10 mouse cellular contexts compared by ENCODE assay signal in the genomic region with DNA sequence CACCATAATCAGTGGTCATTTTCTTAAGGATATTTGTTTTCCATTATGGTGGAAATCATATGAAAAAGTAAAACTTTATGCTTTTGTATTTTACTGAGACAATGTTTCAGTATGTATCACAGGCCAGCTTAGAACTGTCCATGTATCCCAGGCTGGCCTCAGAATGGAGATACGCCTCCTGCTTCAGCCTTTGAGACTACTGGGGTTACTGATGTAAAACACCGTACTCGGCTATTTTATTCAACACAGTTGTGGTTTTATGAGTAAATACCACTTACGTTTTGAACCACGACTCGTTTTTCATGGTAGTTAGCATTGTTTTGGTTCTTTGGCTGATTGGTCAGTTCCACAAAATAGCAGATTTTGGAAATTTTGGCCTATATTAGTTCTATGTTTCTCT. TPM values are rescaled to one million over a fixed set of nuclear protein-coding genes. Genes with fewer than 3 reads are reported as not detected.
DNase-seq lines count a peak whose midpoint lies in the region; ATAC-seq and TF ChIP-seq lines count a peak whose summit lies in the region.
"Had no signal": no experiment of that assay in that cellular context is flagged by ENCODE, and none has a peak within 500 bp of the region (broad histone marks: within the 10 kb centered on the region; RNA-seq: fewer than 3 reads in every experiment).

No protein-coding gene starts in this region.

- H3K4me2 ChIP-seq in kidney, embryonic 14.5 days (replicated peaks; ENCODE audit: low read depth, low read length) = peak overlapping the region; percentile 60
- peak overlapping the region; percentile 73; the same call in 1 of the 2 replicates for H3K4me2 ChIP-seq in forebrain, embryonic 14.5 days (ENCODE audit: low read length)
- peak overlapping the region; percentile 76 for H3K4me2 ChIP-seq in liver, embryonic 16.5 days (ENCODE audit: low read depth, low read length)

- 83% methylated on average over 6 of the region's 6 CpGs for WGBS in kidney, embryonic 14.5 days
- WGBS in forebrain, embryonic 14.5 days = 90% methylated on average over 6 of the region's 6 CpGs
- WGBS in liver, embryonic 16.5 days (ENCODE audit: insufficient replicate concordance) = 52% methylated on average over 6 of the region's 6 CpGs

- TF ChIP-seq EP300 in MEL (IDR thresholded peaks at IDR 0.05; ENCODE audit: low read depth in 1 of 2, low read length in 2 of 2) = no peak

- H3K27me3 ChIP-seq in kidney, embryonic 14.5 days (ENCODE audit: control insufficient read depth, insufficient read depth, low read length) = no peaks in the 10 kb centered on the region
- H3K27me3 ChIP-seq in MEL (ENCODE audit: control insufficient read depth in 1 of 2, insufficient read depth in 2 of 2, low read length in 2 of 2) = no peaks in the 10 kb centered on the region
- H3K27me3 ChIP-seq in forebrain, embryonic 14.5 days (replicated peaks; ENCODE audit: control insufficient read depth, insufficient read depth, low read length) = no peaks in the 10 kb centered on the region
- no peaks in the 10 kb centered on the region for H3K27me3 ChIP-seq in liver, embryonic 16.5 days (ENCODE audit: control insufficient read depth, insufficient read depth, low read depth, low read length)

- no peak for TF ChIP-seq CTCF in MEL (IDR thresholded peaks at IDR 0.05 in 2 of 3, conservative IDR thresholded peaks at IDR 0.05 in 1 of 3; ENCODE audit: control insufficient read depth in 1 of 3, insufficient read depth in 1 of 3, low read depth in 2 of 3, low read length in 3 of 3, poor library complexity in 1 of 3, severe bottlenecking in 1 of 3)

- H3K36me3 ChIP-seq in kidney, embryonic 14.5 days (ENCODE audit: control insufficient read depth, insufficient read depth, low read length) = no peaks in the 10 kb centered on the region
- H3K36me3 ChIP-seq in MEL (ENCODE audit: control insufficient read depth in 1 of 2, insufficient read depth in 2 of 2, low read length in 2 of 2) = peaks cover 0 to 47% of the 10 kb centered on the region in 2 experiments; a peak in 2 of 4 replicates
- H3K36me3 ChIP-seq in forebrain, embryonic 14.5 days (ENCODE audit: control insufficient read depth, insufficient read depth, low read length) = no peaks in the 10 kb centered on the region
- no peaks in the 10 kb centered on the region for H3K36me3 ChIP-seq in liver, embryonic 16.5 days (ENCODE audit: control insufficient read depth, insufficient read depth)

- no peak overlapping the region for H3K27ac ChIP-seq in kidney, embryonic 14.5 days (ENCODE audit: low read depth, low read length)
- no peak overlapping the region for H3K27ac ChIP-seq in MEL (ENCODE audit: control insufficient read depth, low read depth, low read length)
- no peak overlapping the region for H3K27ac ChIP-seq in forebrain, embryonic 14.5 days (ENCODE audit: low read depth, low read length)
- H3K27ac ChIP-seq in liver, embryonic 16.5 days (ENCODE audit: low read length) = no peak overlapping the region

- no peak for TF ChIP-seq POLR2A in MEL (IDR thresholded peaks at IDR 0.05; ENCODE audit: control insufficient read depth in 1 of 2, insufficient read depth in 1 of 2, low read depth in 1 of 2, low read length in 2 of 2, poor library complexity in 1 of 2)

- H3K4me1 ChIP-seq in kidney, embryonic 14.5 days (ENCODE audit: control insufficient read depth, insufficient read depth, low read length) = peaks cover 15% of the 10 kb centered on the region
- peaks cover 14 to 18% of the 10 kb centered on the region in 2 experiments for H3K4me1 ChIP-seq in MEL (ENCODE audit: control insufficient read depth in 1 of 2, insufficient read depth in 2 of 2, low read length in 2 of 2)
- H3K4me1 ChIP-seq in forebrain, embryonic 14.5 days (ENCODE audit: control insufficient read depth, insufficient read depth, low read length) = peaks cover 19% of the 10 kb centered on the region
- H3K4me1 ChIP-seq in liver, embryonic 16.5 days (ENCODE audit: control insufficient read depth, low read depth, low read length) = peaks cover 27% of the 10 kb centered on the region

- no peaks in the 10 kb centered on the region for H3K9me3 ChIP-seq in kidney, embryonic 14.5 days (ENCODE audit: control insufficient read depth, low read length)
- no peaks in the 10 kb centered on the region for H3K9me3 ChIP-seq in MEL (replicated peaks; ENCODE audit: insufficient read depth, low read length)
- no peaks in the 10 kb centered on the region for H3K9me3 ChIP-seq in forebrain, embryonic 14.5 days (replicated peaks; ENCODE audit: control insufficient read depth, low read length)
- H3K9me3 ChIP-seq in liver, embryonic 16.5 days (replicated peaks; ENCODE audit: control insufficient read depth, low read length) = no peaks in the 10 kb centered on the region

- H3K79me2 ChIP-seq in MEL (ENCODE audit: control insufficient read depth, insufficient read depth, low read length, poor library complexity) = peaks cover 58% of the 10 kb centered on the region

- H3K4me3 ChIP-seq in kidney, embryonic 14.5 days (ENCODE audit: low read length) = no peak overlapping the region
- H3K4me3 ChIP-seq in MEL (ENCODE audit: control insufficient read depth in 1 of 2, insufficient read depth in 1 of 2, low read depth in 2 of 2, low read length in 2 of 2) = peak overlapping the region in 1 of 2 experiments; percentile 98; a peak in 3 of 4 replicates
- no peak overlapping the region for H3K4me3 ChIP-seq in forebrain, embryonic 14.5 days (ENCODE audit: low read depth, low read length)
- peak overlapping the region; percentile 94 for H3K4me3 ChIP-seq in liver, embryonic 16.5 days (ENCODE audit: low read depth, low read length)

- DNase-seq in kidney, postnatal 36 days = no peak
- no peak for DNase-seq in MEL (ENCODE audit: low read depth, low spot score)
- DNase-seq in forebrain, embryonic 14.5 days (ENCODE audit: low spot score) = no peak
- DNase-seq in right cerebral cortex, postnatal 10 days (ENCODE audit: low spot score in 2 of 2) = no peak
- DNase-seq in kidney, postnatal 14 days = no peak
- DNase-seq: kidney, adult 11 months; lung, adult 2 months had no signal

- no peak for TF ChIP-seq RAD21 in MEL (IDR thresholded peaks at IDR 0.05; ENCODE audit: low read depth, low read length)

- no peak overlapping the region for H3K9ac ChIP-seq in kidney, embryonic 14.5 days (ENCODE audit: low read depth, low read length)
- no peak overlapping the region; the same call in 1 of the 2 replicates for H3K9ac ChIP-seq in MEL (ENCODE audit: control insufficient read depth, low read depth, low read length, poor library complexity, severe bottlenecking)
- no peak overlapping the region for H3K9ac ChIP-seq in forebrain, embryonic 14.5 days (ENCODE audit: low read length)
- H3K9ac ChIP-seq in liver, embryonic 16.5 days (ENCODE audit: low read depth, low read length) = 0 out of 2 replicates have a peak overlapping the region, but pooled peaks have one; percentile 13

- no peak for ATAC-seq in kidney, embryonic 14.5 days (ENCODE audit: low FRiP score, low TSS enrichment)
- no peak for ATAC-seq in forebrain, embryonic 14.5 days
- ATAC-seq in liver, embryonic 16.5 days (ENCODE audit: low read depth) = no peak
- no peak for ATAC-seq in megakaryocyte-erythroid progenitor cell, adult 5-6 weeks (replicated peaks; ENCODE audit: low FRiP score, low TSS enrichment, poor library complexity, severe bottlenecking)

TF ChIP-seq in MEL, 35 proteins besides CTCF, POLR2A, EP300 and RAD21:
- TF ChIP-seq E2F4 (IDR thresholded peaks at IDR 0.05; ENCODE audit: borderline replicate concordance, low read depth, low read length) (no peak), HCFC1 (IDR thresholded peaks at IDR 0.05; ENCODE audit: low read depth, low read length) (no peak), MAFK (IDR thresholded peaks at IDR 0.05; ENCODE audit: borderline replicate concordance, low read depth, low read length) (0 out of 2 replicates have a peak, but pooled peaks have one; percentile 13)

RNA-seq across cellular contexts. Expression of a gene that starts 3.0 kb away (rescaled TPM):
- polyA plus RNA-seq in kidney, embryonic 14.5 days (2014; fragmentation: Nextera tagmentation; extraction: Ambion mirVana) = 8.9 and 10.3 TPM in 2 replicates
- 14.4 and 16.9 TPM in 2 replicates for total RNA-seq in MEL (2012; rRNA removed)
- polyA plus RNA-seq in MEL (2012; ENCODE audit: insufficient read depth in 1 of 2, insufficient read length in 2 of 2, low read depth in 1 of 2, low replicate concordance in 2 of 2, missing spikeins in 1 of 2) = 10 to 100 TPM; 50.2 to 59.3 TPM
- 2.6 and 2.7 TPM in 2 replicates for polyA plus RNA-seq in forebrain, embryonic 14.5 days (2014; fragmentation: Nextera tagmentation; extraction: Ambion mirVana)
- polyA plus RNA-seq in liver, embryonic 16.5 days (2015; fragmentation: Nextera tagmentation; extraction: Ambion mirVana) = 2.4 and 3.0 TPM in 2 replicates
- 102 and 103 TPM in 2 replicates for total RNA-seq in megakaryocyte-erythroid progenitor cell, adult 5-6 weeks (2014; fragmentation: Nextera tagmentation)
- total RNA-seq in megakaryocyte-erythroid progenitor cell, adult 5-6 weeks (2017) = 35.0 and 35.3 TPM in 2 replicates

RNA-seq across cellular contexts. Expression of a gene that starts 50.0 kb away (rescaled TPM):
- 13.4 and 19.8 TPM in 2 replicates for polyA plus RNA-seq in kidney, embryonic 14.5 days (2014; fragmentation: Nextera tagmentation; extraction: Ambion mirVana)
- 23.4 and 29.9 TPM in 2 replicates for total RNA-seq in MEL (2012; rRNA removed)
- polyA plus RNA-seq in MEL (2012; ENCODE audit: insufficient read depth in 1 of 2, insufficient read length in 2 of 2, low read depth in 1 of 2, low replicate concordance in 2 of 2, missing spikeins in 1 of 2) = 10 to 100 TPM in 1 of 2 experiments, not detected in 1; 21.8 TPM
- polyA plus RNA-seq in forebrain, embryonic 14.5 days (2014; fragmentation: Nextera tagmentation; extraction: Ambion mirVana) = 21.6 and 22.2 TPM in 2 replicates
- polyA plus RNA-seq in liver, embryonic 16.5 days (2015; fragmentation: Nextera tagmentation; extraction: Ambion mirVana) = 8.7 and 9.6 TPM in 2 replicates
- total RNA-seq in megakaryocyte-erythroid progenitor cell, adult 5-6 weeks (2014; fragmentation: Nextera tagmentation) = 11.6 and 18.3 TPM in 2 replicates
- total RNA-seq in megakaryocyte-erythroid progenitor cell, adult 5-6 weeks (2017) = 11.8 and 14.4 TPM in 2 replicates

RNA-seq across cellular contexts. Expression of a gene that starts 55.9 kb away (rescaled TPM):
- 0.22 TPM in 1 of 2 replicates, not detected in the other for polyA plus RNA-seq in kidney, embryonic 14.5 days (2014; fragmentation: Nextera tagmentation; extraction: Ambion mirVana)
- total RNA-seq in MEL (2012; rRNA removed) = not detected in 2 replicates
- polyA plus RNA-seq in MEL (2012; ENCODE audit: insufficient read depth in 1 of 2, insufficient read length in 2 of 2, low read depth in 1 of 2, low replicate concordance in 2 of 2, missing spikeins in 1 of 2) = under 1 TPM in 1 of 2 experiments, not detected in 1; 0.14 TPM
- not detected in 2 replicates for polyA plus RNA-seq in forebrain, embryonic 14.5 days (2014; fragmentation: Nextera tagmentation; extraction: Ambion mirVana)
- not detected in 2 replicates for polyA plus RNA-seq in liver, embryonic 16.5 days (2015; fragmentation: Nextera tagmentation; extraction: Ambion mirVana)
- total RNA-seq in megakaryocyte-erythroid progenitor cell, adult 5-6 weeks (2014; fragmentation: Nextera tagmentation) = not detected in 2 replicates
- not detected in 2 replicates for total RNA-seq in megakaryocyte-erythroid progenitor cell, adult 5-6 weeks (2017)
- polyA plus RNA-seq: lung, adult 2 months had no signal
